Mouse (Mus musculus) C2C12 (cell line): ENCODE measurements around the gene Il1rn.

Experiments
- CEBPB ChIP-seq: IDR thresholded peaks from one replicate; pipeline ENCODE4 v1.6.1; 2011; ENCODE audit warnings: low read depth, mild to moderate bottlenecking, control low read depth, moderate library complexity
- CTCF ChIP-seq: IDR thresholded peaks from one replicate; pipeline ENCODE4 v1.5.1; 2011; ENCODE audit not compliant: control insufficient read depth, insufficient read depth, insufficient read length
- FOSL1 ChIP-seq: IDR thresholded peaks from one replicate; pipeline ENCODE4 v1.8.0; 2011; ENCODE audit warnings: mild to moderate bottlenecking, low read length; ENCODE audit not compliant: poor library complexity, insufficient read depth, severe bottlenecking
- MAX ChIP-seq: IDR thresholded peaks from one replicate; pipeline ENCODE4 v1.6.1; 2011; ENCODE audit warnings: mild to moderate bottlenecking, control low read depth
- MYOD1 ChIP-seq: IDR thresholded peaks from one replicate; pipeline ENCODE4 v1.6.1; 2011; ENCODE audit warnings: low read depth; ENCODE audit not compliant: control insufficient read depth, insufficient read length
- MYOG ChIP-seq: IDR thresholded peaks from one replicate; pipeline ENCODE4 v1.6.1; 2011; ENCODE audit not compliant: control insufficient read depth, insufficient read length; ENCODE audit errors: extremely low read depth
- USF1 ChIP-seq: IDR thresholded peaks from one replicate; pipeline ENCODE4 v1.6.1; 2011; ENCODE audit warnings: low read depth, mild to moderate bottlenecking, control low read depth, moderate library complexity

- no peak for TF ChIP-seq CTCF
- no peak for TF ChIP-seq MAX
- no peak for TF ChIP-seq MYOD1
- no peak for TF ChIP-seq MYOG
- TF ChIP-seq CEBPB, result no peak
- TF ChIP-seq USF1, result no peak
- no peak for TF ChIP-seq FOSL1
These were observed 49.7 kb downstream of the Il1rn start for GRCm38 (mm10) chr2:24386158-24386963.
